Mouse (Mus musculus) lung, postnatal 0 days (tissue): ENCODE measurements at regions not wholly inside any gene's neighbourhood (a gene's known extent, or its start where the extent isn't known, plus 50 kb on each side); places are given as distances from the start of the nearest gene placed in this dataset.

Experiments used
- CTCF ChIP-seq: IDR thresholded peaks from 2 replicates; pipeline ENCODE4 v1.5.1; 2016; ENCODE audit warnings: antibody characterized with exemption, mild to moderate bottlenecking
- EP300 ChIP-seq: IDR thresholded peaks from 2 replicates; pipeline ENCODE4 v1.6.1; 2016; ENCODE audit warnings: antibody characterized with exemption, mild to moderate bottlenecking, control low read depth

DNA sequence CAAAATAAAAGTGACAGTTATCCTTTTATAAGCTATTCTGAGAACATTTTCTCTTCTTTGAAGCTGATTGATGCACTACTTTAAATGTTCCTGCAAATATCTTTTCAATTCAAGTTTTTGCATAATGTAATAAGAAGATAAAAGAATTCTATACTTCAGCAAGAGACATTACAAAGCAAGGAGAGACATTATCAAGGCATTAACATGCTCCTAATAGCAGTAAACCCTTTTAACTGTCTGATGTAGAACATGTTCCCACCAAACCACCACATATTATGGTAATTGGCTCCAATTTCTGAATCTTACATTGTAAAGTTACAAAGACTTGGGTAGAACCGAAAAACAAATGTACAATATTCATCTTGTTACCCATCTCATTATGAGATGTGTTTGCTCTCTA, 69.4 kb downstream of the Rwdd3 start:
- no peak for TF ChIP-seq CTCF
- no peak for TF ChIP-seq EP300
